Mouse (Mus musculus) heart, postnatal 0 days (tissue): ENCODE results near the gene Btg1-ps1.

Experiments
- CTCF ChIP-seq: IDR thresholded peaks from 2 replicates; pipeline ENCODE4 v1.5.1; 2016; ENCODE audit warnings: antibody characterized with exemption, control low read depth, low read depth
- EP300 ChIP-seq: IDR thresholded peaks from 2 replicates; pipeline ENCODE4 v1.6.1; 2016; ENCODE audit warnings: antibody characterized with exemption, low read depth

- no peak for TF ChIP-seq EP300
- TF ChIP-seq CTCF, result no peak
Observed at GRCm38 (mm10) chrX:38066175-38066574, 47.6 kb upstream of the Btg1-ps1 start, which contains the start of gene Rhox10.
